In genomic region chr1:33502298-33502697, GRCm38 (mm10) we compare ENCODE assay signal across 27 mouse cellular contexts.
DNase-seq lines count a peak whose midpoint lies in the region; ATAC-seq and TF ChIP-seq lines count a peak whose summit lies in the region.
"Had no signal": no experiment of that assay in that cellular context is flagged by ENCODE, and none has a peak within 500 bp of the region (broad histone marks: within the 10 kb centered on the region; RNA-seq: fewer than 3 reads in every experiment).

No protein-coding gene starts in this region.

- H3K4me3 ChIP-seq in liver, postnatal 0 days (ENCODE audit: low read depth, low read length), result no peak overlapping the region
- no peak overlapping the region for H3K4me3 ChIP-seq in liver, embryonic 11.5 days (ENCODE audit: low read depth, low read length)
- H3K4me3 ChIP-seq: embryonic facial prominence, embryonic 10.5 days; embryonic facial prominence, embryonic 15.5 days; forebrain, embryonic 13.5 days; heart, adult 2 months; heart, embryonic 13.5 days; limb, embryonic 15.5 days had no signal

- no peaks in the 10 kb centered on the region for H3K9me3 ChIP-seq in liver, postnatal 0 days (ENCODE audit: low read length)
- no peaks in the 10 kb centered on the region for H3K9me3 ChIP-seq in liver, embryonic 11.5 days (ENCODE audit: control insufficient read depth, low read length)
- H3K9me3 ChIP-seq: embryonic facial prominence, embryonic 10.5 days; embryonic facial prominence, embryonic 15.5 days; forebrain, embryonic 13.5 days; heart, embryonic 13.5 days; limb, embryonic 15.5 days had no signal

- no peak; the same call in 1 of the 2 replicates for TF ChIP-seq CTCF in liver, postnatal 0 days (IDR thresholded peaks at IDR 0.05; ENCODE audit: low read depth)

- ATAC-seq in liver, postnatal 0 days, result peak; percentile 49; the same call in 1 of the 2 replicates
- ATAC-seq in liver, embryonic 11.5 days (replicated peaks; ENCODE audit: low FRiP score), result no peak
- ATAC-seq in cerebellum, adult (ENCODE audit: insufficient number of reproducible peaks, low FRiP score, low TSS enrichment), result no peak
- ATAC-seq: forebrain, embryonic 13.5 days; intestine, postnatal 0 days; midbrain, embryonic 16.5 days had no signal

- no peak overlapping the region for H3K9ac ChIP-seq in liver, postnatal 0 days (replicated peaks)
- no peak overlapping the region for H3K9ac ChIP-seq in liver, embryonic 11.5 days (ENCODE audit: low read depth, low read length)
- H3K9ac ChIP-seq: embryonic facial prominence, embryonic 15.5 days; forebrain, embryonic 13.5 days; heart, embryonic 13.5 days; hindbrain, embryonic 14.5 days; limb, embryonic 15.5 days; liver, embryonic 14.5 days; lung, embryonic 14.5 days had no signal

- H3K27ac ChIP-seq in liver, postnatal 0 days (ENCODE audit: low read depth), result peak overlapping the region; percentile 60
- no peak overlapping the region for H3K27ac ChIP-seq in liver, embryonic 11.5 days (ENCODE audit: low read depth, low read length)
- H3K27ac ChIP-seq: embryonic facial prominence, embryonic 10.5 days; embryonic facial prominence, embryonic 15.5 days; forebrain, embryonic 13.5 days; heart, adult 2 months; heart, embryonic 13.5 days; hindbrain, embryonic 14.5 days; limb, embryonic 15.5 days; liver, embryonic 14.5 days had no signal

- TF ChIP-seq EP300 in liver, postnatal 0 days (IDR thresholded peaks at IDR 0.05; ENCODE audit: low read depth), result no peak

- H3K4me2 ChIP-seq in liver, postnatal 0 days (ENCODE audit: low read depth, low read length), result no peak overlapping the region
- H3K4me2 ChIP-seq in liver, embryonic 11.5 days, result no peak overlapping the region
- H3K4me2 ChIP-seq: embryonic facial prominence, embryonic 15.5 days; forebrain, embryonic 13.5 days; heart, embryonic 13.5 days; hindbrain, embryonic 14.5 days; limb, embryonic 15.5 days; lung, embryonic 14.5 days; midbrain, embryonic 11.5 days had no signal

- H3K4me1 ChIP-seq in liver, postnatal 0 days (ENCODE audit: insufficient read depth), result no peaks in the 10 kb centered on the region; the same call in 1 of the 2 replicates
- H3K4me1 ChIP-seq in liver, embryonic 11.5 days (replicated peaks; ENCODE audit: control insufficient read depth, insufficient read depth, low read length), result peaks cover 5% of the 10 kb centered on the region; the same call in 1 of the 2 replicates
- H3K4me1 ChIP-seq: embryonic facial prominence, embryonic 10.5 days; embryonic facial prominence, embryonic 15.5 days; limb, embryonic 15.5 days had no signal

- 0 out of 2 replicates have a peak, but pooled peaks cover 2% of the 10 kb centered on the region for H3K36me3 ChIP-seq in liver, postnatal 0 days (replicated peaks; ENCODE audit: insufficient read depth, low read length)
- 0 out of 2 replicates have a peak, but pooled peaks cover 2% of the 10 kb centered on the region for H3K36me3 ChIP-seq in liver, embryonic 11.5 days (ENCODE audit: control insufficient read depth, insufficient read depth, low read length)
- H3K36me3 ChIP-seq: embryonic facial prominence, embryonic 15.5 days; heart, embryonic 13.5 days; limb, embryonic 15.5 days had no signal

- H3K27me3 ChIP-seq in liver, postnatal 0 days (ENCODE audit: insufficient read depth, low read length), result no peaks in the 10 kb centered on the region
- no peaks in the 10 kb centered on the region for H3K27me3 ChIP-seq in liver, embryonic 11.5 days (replicated peaks; ENCODE audit: control insufficient read depth, insufficient read depth, low read length)
- H3K27me3 ChIP-seq: CH12.LX; embryonic facial prominence, embryonic 15.5 days; forebrain, embryonic 13.5 days; heart, embryonic 13.5 days; limb, embryonic 15.5 days had no signal

- WGBS in liver, postnatal 0 days (ENCODE audit: insufficient replicate concordance), result 63% methylated on average over 1 of the region's 1 CpGs
- 65% methylated on average over 1 of the region's 1 CpGs for WGBS in liver, embryonic 11.5 days

- peak; percentile 6 for DNase-seq in kidney, adult 9 months
- DNase-seq in kidney, postnatal 25 days, result no peak
- DNase-seq in liver, postnatal 0 days, result no peak
- DNase-seq in liver, embryonic 11.5 days (ENCODE audit: low spot score), result no peak
- peak; percentile 56 for DNase-seq in fat pad, adult 2 months (ENCODE audit: extremely low read depth, low read depth, low spot score)
- no peak for DNase-seq in right cerebral cortex, postnatal 25 days
- DNase-seq: adrenal gland, adult 8-10 months; cerebellum, adult 8-10 months; cerebellum, postnatal 25 days; gastrocnemius, postnatal 25 days; heart, adult 2 months; lung, postnatal 14 days; right cerebral cortex, adult 18-20 months; thymus, postnatal 4 days had no signal

Comparison
In these comparisons a context has a peak if more than half of its experiments do, and no peak if none do; other contexts are left out.
1. DNase-seq: peak in kidney, adult 9 months (single experiment) and fat pad, adult 2 months (single experiment); none in kidney, postnatal 25 days (0 of 2), liver, postnatal 0 days (single experiment), liver, embryonic 11.5 days (single experiment) and right cerebral cortex, postnatal 25 days (single experiment).